Mouse (Mus musculus): ENCODE results near the gene Cd46.
A peak's percentile ranks its signal among the peaks of the same experiment; 100 is the strongest.

Gene Cd46

GRCm38 (mm10) chr1:195092220-195092720 is at the start of gene Cd46:
Cd46 (minus strand) TSS chr1:195092249.
- DNase-seq, result peak; percentile 11

DNA sequence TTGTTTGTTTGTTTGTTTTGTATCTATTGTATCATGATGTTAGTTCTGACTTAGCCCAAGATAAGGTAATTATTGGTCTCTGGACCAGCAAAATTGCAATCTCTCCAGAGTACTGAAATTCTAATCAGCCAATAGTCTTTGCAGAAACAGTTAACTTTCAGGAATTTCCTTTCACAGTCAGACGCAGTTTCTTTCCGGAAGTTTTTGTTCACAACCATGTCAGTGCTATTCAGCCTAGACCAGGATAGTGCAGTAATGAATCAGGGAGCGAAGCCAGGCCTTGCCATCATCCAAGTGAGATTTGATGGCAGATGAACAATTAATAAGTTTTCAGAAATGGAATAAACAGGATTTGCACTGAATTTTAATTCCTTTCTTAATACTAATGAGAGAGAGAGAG is 40.0 kb upstream of the Cd46 start:
- DNase-seq, result no peak

DNA sequence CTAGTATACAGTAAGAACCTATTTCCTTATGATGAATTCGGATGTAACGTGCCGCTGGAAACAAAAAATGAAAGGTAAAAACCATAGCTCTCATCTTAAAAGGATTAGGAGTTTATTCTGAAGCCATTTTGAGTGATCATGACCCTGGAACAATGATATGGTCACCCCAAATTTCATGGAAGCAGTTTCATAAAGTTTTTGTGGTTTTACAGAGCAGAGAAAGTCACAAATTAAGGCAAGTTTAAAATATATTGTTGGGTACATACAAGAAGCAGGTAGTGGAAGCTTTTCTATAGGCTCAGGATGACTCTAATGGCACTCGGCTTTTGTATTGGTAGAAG is 39.6 kb upstream of the Cd46 start:
- no peak for DNase-seq

- DNase-seq, result peak; percentile 91
Observed at GRCm38 (mm10) chr1:195130953-195131674, 39.1 kb upstream of the Cd46 start, which contains the start of gene Cr1l. Cr1l (minus strand) TSS chr1:195131586.

DNA sequence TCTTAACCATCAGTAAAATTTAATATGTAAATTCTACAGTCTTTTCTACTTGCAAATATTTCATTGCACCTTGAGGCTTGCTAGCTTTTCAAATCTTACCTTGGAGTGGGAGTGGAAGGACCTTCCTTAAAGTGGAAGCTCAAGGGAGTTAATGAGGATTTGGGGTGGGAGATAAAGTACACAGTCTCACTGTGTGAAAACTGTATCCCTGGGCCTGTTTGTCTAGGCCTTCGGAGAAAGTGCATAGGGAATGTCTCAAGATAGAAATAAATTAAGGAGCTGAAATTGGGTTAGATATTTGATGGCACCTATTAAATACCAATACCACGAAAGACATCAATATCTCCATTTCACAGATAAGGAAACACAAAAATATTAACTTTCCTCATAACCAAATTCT is 38.4 kb upstream of the Cd46 start:
- no peak for DNase-seq

- no peak for DNase-seq
Observed at GRCm38 (mm10) chr1:195129867-195130266, 37.8 kb upstream of the Cd46 start.

- no peak for DNase-seq
Observed at GRCm38 (mm10) chr1:195114414-195114813, 22.4 kb upstream of the Cd46 start.

DNA sequence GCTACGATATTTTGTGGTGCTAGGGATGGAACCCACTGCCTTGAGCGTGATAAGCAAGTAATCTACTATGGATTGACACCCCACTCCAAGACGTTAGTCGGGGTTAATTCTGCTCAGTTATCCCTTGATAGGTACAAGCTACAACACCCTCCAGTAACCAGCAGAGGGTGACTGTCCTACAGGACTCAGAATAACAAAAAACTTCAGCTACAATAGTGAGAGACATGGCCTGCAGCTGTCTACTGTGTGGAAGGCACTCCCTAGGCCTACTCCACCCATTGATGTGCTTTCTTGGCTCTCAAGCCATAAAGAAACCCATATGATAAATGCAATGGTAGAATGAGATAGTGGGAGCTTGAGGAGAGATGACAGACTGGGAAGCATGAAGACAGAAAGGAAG is 21.6 kb upstream of the Cd46 start:
- no peak for DNase-seq

GRCm38 (mm10) chr1:195100693-195101092 is 8.6 kb upstream of the Cd46 start:
- DNase-seq, result no peak

GRCm38 (mm10) chr1:195098004-195098403 is 6.0 kb upstream of the Cd46 start:
- no peak for DNase-seq

- no peak for DNase-seq
Observed at GRCm38 (mm10) chr1:195091699-195092219, 290 bp downstream of the Cd46 start.

GRCm38 (mm10) chr1:195082142-195082541 is 9.9 kb downstream of the Cd46 start:
- no peak for DNase-seq

DNA sequence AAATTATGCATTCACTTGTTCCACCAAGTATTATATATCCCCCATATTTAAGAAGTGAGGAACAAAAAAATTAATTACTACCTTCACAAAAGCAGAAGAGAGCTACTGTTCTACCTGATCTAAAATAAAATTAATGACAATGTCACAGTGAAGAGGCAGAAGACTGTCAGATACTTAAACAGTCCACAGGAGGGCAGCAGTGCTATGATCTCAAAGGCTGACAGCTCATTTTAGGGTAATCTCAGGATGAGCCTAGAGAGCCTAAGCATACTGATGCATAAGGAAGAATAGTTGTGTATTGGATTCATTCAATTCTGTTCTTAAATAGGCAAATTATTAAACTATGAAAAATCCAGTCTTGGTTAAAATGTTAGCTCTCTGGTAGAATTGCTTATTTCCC is 51.6 kb downstream of the Cd46 start:
- peak; percentile 51 for DNase-seq

DNA sequence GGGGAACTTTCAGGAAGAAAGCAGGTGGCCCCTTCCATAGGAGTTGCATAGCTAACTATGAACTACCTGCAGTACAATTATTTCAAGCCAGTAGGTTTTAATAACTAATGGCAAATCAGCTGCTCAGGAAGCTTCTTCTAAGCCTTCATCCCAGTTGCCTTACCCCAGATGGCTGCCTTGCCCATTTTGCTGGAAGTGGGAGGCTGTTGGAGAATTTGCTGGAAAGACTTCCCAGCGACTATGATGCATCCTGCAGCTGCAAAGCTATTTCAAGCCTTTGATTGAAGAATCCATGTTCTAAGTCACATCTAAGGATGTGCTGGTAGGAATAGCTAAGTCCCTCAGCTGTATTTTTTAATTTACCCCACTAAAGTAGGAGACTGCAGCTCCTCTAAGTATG is 53.7 kb downstream of the Cd46 start:
- peak; percentile 62 for DNase-seq

DNA sequence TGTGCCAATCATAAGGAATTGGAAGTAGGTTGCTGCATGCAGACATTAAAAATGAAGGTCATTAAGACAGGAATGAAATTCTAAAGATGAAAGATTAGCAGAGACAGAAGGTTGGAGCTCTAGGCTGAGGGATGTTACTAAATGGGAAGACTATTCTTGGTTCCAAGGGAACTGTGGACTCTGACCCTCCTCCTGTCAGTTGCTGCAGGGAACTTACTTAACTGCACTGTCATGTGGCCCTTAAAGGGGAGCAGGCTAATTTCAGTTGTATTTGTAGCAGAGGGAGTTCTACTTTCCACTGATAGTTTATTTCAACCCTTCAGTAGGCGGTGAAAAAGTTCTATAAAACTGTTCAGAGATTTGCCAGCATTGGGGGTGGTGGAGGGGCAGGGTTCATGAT is 54.1 kb downstream of the Cd46 start:
- DNase-seq, result no peak

DNA sequence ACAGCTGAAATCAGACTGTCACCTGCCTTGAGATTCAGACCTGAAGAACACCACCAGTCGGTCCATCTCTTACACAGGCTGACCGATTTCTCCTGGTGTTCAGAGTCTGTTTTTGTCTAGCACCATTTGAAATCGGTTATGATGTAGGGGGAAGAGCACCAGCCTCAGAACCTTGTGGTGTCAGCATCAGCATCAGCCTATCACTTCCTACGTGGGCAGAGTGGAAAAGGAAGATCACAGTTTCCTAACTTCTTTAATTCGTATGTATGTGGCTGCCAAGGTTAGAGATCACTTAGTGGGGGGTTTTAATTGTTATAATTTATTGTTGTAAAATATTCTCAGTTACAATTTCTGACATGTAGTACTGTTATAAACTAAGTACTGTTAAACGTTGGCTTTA is 54.6 kb downstream of the Cd46 start:
- no peak for DNase-seq

GRCm38 (mm10) chr1:195033941-195034340 is 58.1 kb downstream of the Cd46 start:
- DNase-seq, result peak; percentile 73

GRCm38 (mm10) chr1:195032738-195033137 is 59.3 kb downstream of the Cd46 start:
- no peak for DNase-seq

- no peak for DNase-seq
Observed at GRCm38 (mm10) chr1:195031786-195032185, 60.3 kb downstream of the Cd46 start.

- no peak for DNase-seq
Observed at GRCm38 (mm10) chr1:195027507-195027906, 64.5 kb downstream of the Cd46 start.

- no peak for DNase-seq
Observed at GRCm38 (mm10) chr1:195023848-195024247, 68.2 kb downstream of the Cd46 start.

DNA sequence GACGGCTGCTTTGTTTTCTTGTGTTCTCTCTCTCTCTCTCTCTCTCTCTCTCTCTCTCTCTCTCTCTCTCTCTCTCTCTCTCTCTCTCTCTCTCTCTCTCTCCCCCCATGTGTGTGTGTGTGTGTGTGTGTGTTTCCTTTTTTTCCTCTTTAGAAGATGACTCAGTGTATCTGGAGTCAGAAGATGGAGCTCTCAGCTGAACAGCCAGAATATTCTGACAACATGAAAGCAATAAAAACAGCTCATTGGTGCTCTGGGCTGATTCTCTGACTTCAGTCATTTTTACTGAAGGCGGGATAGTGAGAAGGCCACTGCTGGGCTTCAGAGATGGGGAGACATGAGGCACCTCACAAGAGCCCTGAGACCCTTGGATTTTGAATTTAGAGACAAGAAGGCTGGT is 70.2 kb downstream of the Cd46 start:
- DNase-seq, result no peak

- peak; percentile 39 for DNase-seq
Observed at GRCm38 (mm10) chr1:195019062-195019600, 72.9 kb downstream of the Cd46 start.

All from right cerebral cortex, adult 18-20 months (tissue).